Mouse (Mus musculus) liver, adult 2 months (tissue): ENCODE data around the gene Fap.

Experiments
- CTCF ChIP-seq: fragments of 200-500 bp; IDR thresholded peaks from 2 replicates; pipeline ENCODE4 v1.5.1; 2011; ENCODE audit warnings: low read depth, low read length, control low read depth
- POLR2A ChIP-seq: fragments of 200-500 bp; IDR thresholded peaks from 2 replicates; pipeline ENCODE4 v1.6.1; 2011; ENCODE audit warnings: low read length, control low read depth; ENCODE audit not compliant: insufficient read depth; ENCODE audit errors: extremely low read depth

- TF ChIP-seq POLR2A (no peak), CTCF (peak; percentile 4; the same call in 1 of the 2 replicates)
Observed at GRCm38 (mm10) chr2:62484906-62485305, 89.0 kb downstream of the Fap start.
